Mouse (Mus musculus): ENCODE measurements around the gene Kcnn4. TPM values are rescaled to one million over a fixed set of nuclear protein-coding genes. Genes with fewer than 3 reads are reported as not detected.

Kcnn4 gene
- polyA plus RNA-seq, 1 experiment from 2014 or later, result 11.1 TPM

Other genes with a start within 250 kb of the Kcnn4 start
- gene Zfp235, start 236.1 kb upstream of the Kcnn4 start, polyA plus RNA-seq (2018), result 1.7 to 4.9 TPM (median 2.7 TPM) in 3 replicates
- 0.06 to 0.09 TPM in 2 of 3 replicates, not detected in the other for gene Zfp114, start 195.2 kb upstream of the Kcnn4 start, polyA plus RNA-seq (2018)
- 3.9 to 7.1 TPM (median 4.4 TPM) in 3 replicates for gene Zfp111, start 158.8 kb upstream of the Kcnn4 start, polyA plus RNA-seq (2018)
- 0.92 to 1.6 TPM (median 1.1 TPM) in 3 replicates for gene Zfp109, start 132.7 kb upstream of the Kcnn4 start, polyA plus RNA-seq (2018)
- 1.1 to 2.5 TPM (median 1.6 TPM) in 3 replicates for gene Zfp108, start 115.5 kb upstream of the Kcnn4 start, polyA plus RNA-seq (2018)
- 0.32 to 0.66 TPM (median 0.48 TPM) in 3 replicates for gene Zfp93, start 99.8 kb upstream of the Kcnn4 start, polyA plus RNA-seq (2018)
- gene Zfp61, start 69.0 kb upstream of the Kcnn4 start, polyA plus RNA-seq (2018), result 5.6 to 8.2 TPM (median 7.2 TPM) in 3 replicates
- gene Zfp94, start 53.6 kb upstream of the Kcnn4 start, polyA plus RNA-seq (2018), result 1.0 to 2.1 TPM (median 1.5 TPM) in 3 replicates
- not detected in 3 replicates for gene Tescl, start 36.3 kb upstream of the Kcnn4 start, polyA plus RNA-seq (2018)
- not detected in 3 replicates for gene Lypd5, start 21.1 kb upstream of the Kcnn4 start, polyA plus RNA-seq (2018)
- gene Smg9, start 29.4 kb downstream of the Kcnn4 start, polyA plus RNA-seq (2018), result 19.7 to 29.3 TPM (median 20.3 TPM) in 3 replicates
- not detected in 3 replicates for gene Irgc1, start 82.0 kb downstream of the Kcnn4 start, polyA plus RNA-seq (2018)
- gene Plaur, start 92.2 kb downstream of the Kcnn4 start, polyA plus RNA-seq (2018), result 37.1 to 79.3 TPM (median 71.4 TPM) in 3 replicates
- gene Cadm4, start 111.8 kb downstream of the Kcnn4 start, polyA plus RNA-seq (2018), result not detected in 3 replicates
- 0.60 to 3.0 TPM (median 0.77 TPM) in 3 replicates for gene Zfp428, start 136.7 kb downstream of the Kcnn4 start, polyA plus RNA-seq (2018)
- not detected in 3 replicates for gene AC161166.1, start 142.2 kb downstream of the Kcnn4 start, polyA plus RNA-seq (2018)
- 6.1 to 11.9 TPM (median 11.5 TPM) in 3 replicates for gene Irgq, start 160.4 kb downstream of the Kcnn4 start, polyA plus RNA-seq (2018)
- gene Pinlyp, start 175.9 kb downstream of the Kcnn4 start, polyA plus RNA-seq (2018), result not detected in 3 replicates
- 26.7 to 70.1 TPM (median 46.9 TPM) in 3 replicates for gene Xrcc1, start 176.0 kb downstream of the Kcnn4 start, polyA plus RNA-seq (2018)
- 20.8 to 29.7 TPM (median 27.4 TPM) in 3 replicates for gene Ethe1, start 217.3 kb downstream of the Kcnn4 start, polyA plus RNA-seq (2018)
- gene Zfp575, start 217.4 kb downstream of the Kcnn4 start, polyA plus RNA-seq (2018), result 0.10 TPM in 1 of 3 replicates, not detected in the others
- gene Phldb3, start 240.5 kb downstream of the Kcnn4 start, polyA plus RNA-seq (2018), result 3.0 to 4.3 TPM (median 4.0 TPM) in 3 replicates